Mouse (Mus musculus): ENCODE measurements at regions not wholly inside any gene's neighbourhood (a gene's known extent, or its start where the extent isn't known, plus 50 kb on each side); places are given as distances from the start of the nearest gene placed in this dataset.

DNA sequence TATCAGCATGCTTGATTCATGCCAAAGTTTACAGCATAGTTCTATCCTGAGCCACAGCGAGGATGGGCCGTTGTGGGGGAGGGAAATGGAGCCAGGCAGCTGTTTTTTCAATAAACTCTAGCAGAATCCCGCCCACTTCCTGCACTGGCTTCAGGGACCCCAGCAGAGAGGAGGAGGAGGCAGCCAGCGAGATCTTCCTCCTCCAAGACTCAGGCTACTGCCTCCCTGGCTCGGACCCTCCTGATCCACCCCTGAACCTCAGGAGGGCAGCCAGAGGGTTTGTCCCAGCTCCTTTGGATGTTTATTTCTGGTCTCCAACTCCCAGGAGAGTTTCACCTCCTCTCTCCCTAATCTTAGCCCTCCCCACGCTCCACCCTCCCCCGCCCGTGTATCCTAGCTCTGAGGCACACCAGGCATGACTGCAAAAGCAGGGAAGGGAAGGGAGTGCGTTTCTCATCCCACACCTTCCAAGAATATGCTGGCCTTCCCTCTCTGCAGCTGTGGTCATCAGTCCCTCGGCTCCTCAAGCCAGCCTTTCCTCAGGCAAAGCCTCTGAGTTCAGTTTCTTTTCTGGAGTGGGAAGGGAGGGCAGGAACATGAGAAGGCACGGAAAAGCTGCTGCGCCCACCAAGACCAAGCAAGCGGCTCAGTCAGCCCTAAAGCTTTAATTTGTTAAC is 195.5 kb downstream of the Sox4 start:
- no peak for TF ChIP-seq POLR2A (IDR thresholded peaks at IDR 0.05; ENCODE audit: borderline replicate concordance, insufficient read depth, low read length)
- TF ChIP-seq CTCF (IDR thresholded peaks at IDR 0.05; ENCODE audit: borderline replicate concordance, insufficient read depth, low read depth, low read length): no peak
